In genomic region chr13:11926215-11926614, GRCm38 (mm10) we compare ENCODE assay signal across 26 mouse cellular contexts.
DNase-seq lines count a peak whose midpoint lies in the region; ATAC-seq and TF ChIP-seq lines count a peak whose summit lies in the region.
"Had no signal": no experiment of that assay in that cellular context is flagged by ENCODE, and none has a peak within 500 bp of the region (broad histone marks: within the 10 kb centered on the region; RNA-seq: fewer than 3 reads in every experiment).

No protein-coding gene starts in this region.

- TF ChIP-seq CTCF in midbrain, postnatal 0 days (IDR thresholded peaks at IDR 0.05) = no peak

- DNase-seq in adrenal gland, postnatal 14 days = peak; percentile 9
- DNase-seq in adrenal gland, adult 8-10 months = no peak
- DNase-seq in heart, adult 18-20 months = no peak
- peak; percentile 2 for DNase-seq in midbrain, embryonic 11.5 days (ENCODE audit: low spot score, missing footprints)
- no peak for DNase-seq in midbrain, postnatal 0 days (ENCODE audit: low spot score)
- no peak for DNase-seq in lung, postnatal 4 days
- DNase-seq: embryo, embryonic 11 days; kidney, adult 8-10 months; kidney, postnatal 4 days; lung, embryonic 14.5 days; lung, postnatal 14 days; right cerebral cortex, adult 18-20 months; spleen, adult 18-20 months; thymus, adult 2 months; thymus, postnatal 36 days had no signal

- H3K9me3 ChIP-seq in heart, embryonic 15.5 days (replicated peaks) = no peaks in the 10 kb centered on the region
- no peaks in the 10 kb centered on the region for H3K9me3 ChIP-seq in midbrain, embryonic 11.5 days (ENCODE audit: control insufficient read depth, low read length)
- H3K9me3 ChIP-seq in midbrain, postnatal 0 days (ENCODE audit: low read length) = 0 out of 2 replicates have a peak, but pooled peaks cover 2% of the 10 kb centered on the region
- H3K9me3 ChIP-seq: embryonic facial prominence, embryonic 13.5 days; hindbrain, embryonic 15.5 days; limb, embryonic 12.5 days; liver, embryonic 15.5 days; midbrain, embryonic 10.5 days; neural tube, embryonic 12.5 days had no signal

- no peak overlapping the region for H3K9ac ChIP-seq in heart, embryonic 15.5 days
- no peak overlapping the region for H3K9ac ChIP-seq in midbrain, embryonic 11.5 days (ENCODE audit: low read length)
- no peak overlapping the region for H3K9ac ChIP-seq in midbrain, postnatal 0 days (replicated peaks; ENCODE audit: low read length, poor library complexity, severe bottlenecking)
- H3K9ac ChIP-seq: embryonic facial prominence, embryonic 13.5 days; hindbrain, embryonic 15.5 days; limb, embryonic 12.5 days; liver, embryonic 15.5 days; lung, embryonic 14.5 days; neural tube, embryonic 12.5 days had no signal

- H3K36me3 ChIP-seq in heart, embryonic 15.5 days = no peaks in the 10 kb centered on the region
- no peaks in the 10 kb centered on the region for H3K36me3 ChIP-seq in midbrain, embryonic 11.5 days (ENCODE audit: control insufficient read depth, insufficient read depth, low read length)
- H3K36me3 ChIP-seq in midbrain, postnatal 0 days (ENCODE audit: insufficient read depth, low read length) = no peaks in the 10 kb centered on the region
- H3K36me3 ChIP-seq: embryonic facial prominence, embryonic 13.5 days; hindbrain, embryonic 15.5 days; limb, embryonic 12.5 days; liver, embryonic 15.5 days; midbrain, embryonic 10.5 days; neural tube, embryonic 12.5 days had no signal

- peaks cover 19% of the 10 kb centered on the region for H3K4me1 ChIP-seq in heart, embryonic 15.5 days (replicated peaks)
- no peaks in the 10 kb centered on the region for H3K4me1 ChIP-seq in midbrain, embryonic 11.5 days (ENCODE audit: control insufficient read depth, insufficient read depth, low read length)
- H3K4me1 ChIP-seq in midbrain, postnatal 0 days (ENCODE audit: insufficient read depth, low read length) = no peaks in the 10 kb centered on the region
- H3K4me1 ChIP-seq: hindbrain, embryonic 15.5 days; limb, embryonic 12.5 days; midbrain, embryonic 10.5 days; neural tube, embryonic 12.5 days had no signal

- 77% methylated on average over 2 of the region's 2 CpGs for WGBS in heart, embryonic 15.5 days
- WGBS in midbrain, embryonic 11.5 days = 91% methylated on average over 2 of the region's 2 CpGs
- WGBS in midbrain, postnatal 0 days = 85% methylated on average over 2 of the region's 2 CpGs

- no peaks in the 10 kb centered on the region for H3K27me3 ChIP-seq in heart, embryonic 15.5 days
- H3K27me3 ChIP-seq in midbrain, embryonic 11.5 days (ENCODE audit: control insufficient read depth, insufficient read depth, low read length) = no peaks in the 10 kb centered on the region
- no peaks in the 10 kb centered on the region for H3K27me3 ChIP-seq in midbrain, postnatal 0 days (ENCODE audit: insufficient read depth, low read length)
- H3K27me3 ChIP-seq: embryonic facial prominence, embryonic 13.5 days; hindbrain, embryonic 15.5 days; limb, embryonic 12.5 days; liver, embryonic 15.5 days; neural tube, embryonic 12.5 days had no signal

- ATAC-seq in heart, embryonic 15.5 days (replicated peaks; ENCODE audit: insufficient number of reproducible peaks, insufficient read depth, low FRiP score, low read depth) = no peak
- no peak for ATAC-seq in midbrain, embryonic 11.5 days (ENCODE audit: low FRiP score)
- ATAC-seq in midbrain, postnatal 0 days (ENCODE audit: low FRiP score) = no peak
- ATAC-seq: forebrain, embryonic 16.5 days had no signal

- H3K4me2 ChIP-seq in heart, embryonic 15.5 days = 0 out of 2 replicates have a peak overlapping the region, but pooled peaks have one; percentile 10
- H3K4me2 ChIP-seq in midbrain, embryonic 11.5 days = no peak overlapping the region
- no peak overlapping the region for H3K4me2 ChIP-seq in midbrain, postnatal 0 days (ENCODE audit: low read depth, low read length, poor library complexity, severe bottlenecking)
- H3K4me2 ChIP-seq: embryonic facial prominence, embryonic 13.5 days; hindbrain, embryonic 15.5 days; limb, embryonic 12.5 days; liver, embryonic 15.5 days; lung, embryonic 14.5 days; neural tube, embryonic 12.5 days had no signal

- H3K27ac ChIP-seq in heart, embryonic 15.5 days = no peak overlapping the region
- H3K27ac ChIP-seq in midbrain, embryonic 11.5 days (ENCODE audit: low read depth, low read length) = no peak overlapping the region
- no peak overlapping the region for H3K27ac ChIP-seq in midbrain, postnatal 0 days (ENCODE audit: low read depth, low read length)
- H3K27ac ChIP-seq: embryonic facial prominence, embryonic 13.5 days; hindbrain, embryonic 15.5 days; kidney, postnatal 0 days; limb, embryonic 12.5 days; midbrain, embryonic 10.5 days; neural tube, embryonic 12.5 days had no signal

- H3K4me3 ChIP-seq in heart, embryonic 15.5 days = no peak overlapping the region
- no peak overlapping the region for H3K4me3 ChIP-seq in midbrain, embryonic 11.5 days (ENCODE audit: low read depth, low read length)
- no peak overlapping the region for H3K4me3 ChIP-seq in midbrain, postnatal 0 days (ENCODE audit: low read depth, low read length)
- H3K4me3 ChIP-seq: embryonic facial prominence, embryonic 13.5 days; erythroblast, embryonic 14.5 days; hindbrain, embryonic 15.5 days; limb, embryonic 12.5 days; liver, embryonic 15.5 days; midbrain, embryonic 10.5 days; myocyte; neural tube, embryonic 12.5 days had no signal

Comparison
In these comparisons a context has a peak if more than half of its experiments do, and no peak if none do; other contexts are left out.
1. DNase-seq: peak in adrenal gland, postnatal 14 days (single experiment) and midbrain, embryonic 11.5 days (single experiment); none in adrenal gland, adult 8-10 months (single experiment), heart, adult 18-20 months (0 of 2), midbrain, postnatal 0 days (single experiment) and lung, postnatal 4 days (0 of 2).